Mouse (Mus musculus) liver, adult 2 months (tissue): Measurements from ENCODE around the gene Btbd3. TPM values are rescaled to one million over a fixed set of nuclear protein-coding genes. Genes with fewer than 3 reads are reported as not detected.

Source experiments
- DNase-seq: peaks from one replicate; pipeline ENCODE4 v3.0.0-alpha.2; 2011; ENCODE audit warnings: low read depth, low spot score; ENCODE audit errors: extremely low read depth
- H3K27ac ChIP-seq: fragments of 200-500 bp; replicated peaks from 2 replicates; pipeline ENCODE4 v1.5.1; 2012; ENCODE audit warnings: low read depth, mild to moderate bottlenecking, control low read depth, inconsistent platforms, low read length; ENCODE audit not compliant: insufficient read depth
- H3K27me3 ChIP-seq: fragments of 200-500 bp; 2 replicates; pipeline ENCODE4 v1.6.1; 2012; ENCODE audit warnings: mild to moderate bottlenecking, moderate library complexity, low read length, inconsistent platforms; ENCODE audit not compliant: control insufficient read depth, insufficient read depth
- H3K36me3 ChIP-seq: fragments of 200-500 bp; 2 replicates; pipeline ENCODE4 v1.6.1; 2012; ENCODE audit warnings: low read length, inconsistent platforms; ENCODE audit not compliant: control insufficient read depth, insufficient read depth
- H3K4me1 ChIP-seq: fragments of 200-500 bp; 2 replicates; pipeline ENCODE4 v1.6.1; 2011; ENCODE audit warnings: low read length; ENCODE audit not compliant: control insufficient read depth, insufficient read depth
- H3K4me3 ChIP-seq: fragments of 200-500 bp; 2 replicates; pipeline ENCODE4 v1.5.1; 2011; ENCODE audit warnings: low read depth, mild to moderate bottlenecking, control low read depth, low read length, moderate library complexity; ENCODE audit not compliant: insufficient read depth
- H3K79me2 ChIP-seq: fragments of 200-500 bp; 2 replicates; pipeline ENCODE4 v1.6.1; 2012; ENCODE audit warnings: inconsistent platforms, mild to moderate bottlenecking, low read length, moderate library complexity; ENCODE audit not compliant: control insufficient read depth, insufficient read depth
- H3K9ac ChIP-seq: fragments of 200-500 bp; 2 replicates; pipeline ENCODE4 v1.6.1; 2012; ENCODE audit warnings: low read depth, mild to moderate bottlenecking, control low read depth, inconsistent platforms, low read length
- CTCF ChIP-seq: fragments of 200-500 bp; IDR thresholded peaks from 2 replicates; pipeline ENCODE4 v1.5.1; 2011; ENCODE audit warnings: low read depth, low read length, control low read depth
- POLR2A ChIP-seq: fragments of 200-500 bp; IDR thresholded peaks from 2 replicates; pipeline ENCODE4 v1.6.1; 2011; ENCODE audit warnings: low read length, control low read depth; ENCODE audit not compliant: insufficient read depth; ENCODE audit errors: extremely low read depth
- WGBS: fragments of 180-500 bp; shearing (Covaris S2); methylation state at CpG from one replicate; pipeline ENCODE4 v1.1.7; 2018; 5-methylcytosine and 5-hydroxymethylcytosine counted together
- polyA plus RNA-seq: library from polyadenylated mRNA; depleted of rRNA; stranded (reverse); fragments of >200 nt; gene quantifications from 2 replicates; pipeline ENCODE4 v1.2.3, GENCODE M21; 2012
- total RNA-seq: library from RNA; depleted of rRNA; stranded (reverse); fragments of >200 nt; gene quantifications from 2 replicates; pipeline ENCODE4 v1.2.3, GENCODE M21; 2014

Btbd3 gene
- total and polyA plus RNA-seq, 2 experiments, result 1.4 to 2.7 TPM

DNA sequence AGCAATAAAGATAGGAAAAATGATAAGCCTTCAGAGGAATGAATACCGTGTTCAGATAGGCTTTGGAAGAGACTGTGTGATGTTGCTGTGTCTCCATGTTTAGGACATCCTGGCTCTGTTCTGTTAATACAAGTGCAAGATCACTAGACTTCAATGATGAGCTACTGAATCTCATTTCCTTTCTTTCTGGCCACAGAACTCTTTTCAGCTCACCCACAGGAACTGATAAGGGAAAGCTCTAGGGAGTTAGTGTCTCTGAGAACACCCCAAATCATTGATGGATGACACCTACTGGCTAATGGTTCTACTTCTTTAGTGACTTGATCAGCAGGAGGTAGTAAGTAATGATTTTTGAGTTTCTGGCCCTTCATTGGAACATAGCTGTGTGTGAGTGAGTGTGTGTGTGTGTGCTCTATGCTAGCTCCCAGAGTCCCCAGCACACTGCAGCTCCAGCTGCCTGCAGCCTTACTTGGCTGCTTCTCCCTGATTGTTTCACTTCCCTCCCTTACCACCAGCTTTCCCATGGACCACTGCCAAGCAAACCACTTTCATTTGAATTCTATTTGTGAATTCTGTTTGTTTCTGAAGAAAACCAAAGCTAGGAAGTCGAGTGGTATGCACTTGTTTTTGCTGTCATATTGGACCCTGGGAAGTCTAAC lies 10.6 kb upstream of the Btbd3 start:
- WGBS, result 49% methylated on average over 2 of the region's 2 CpGs
- no peaks in the 10 kb centered on the region for H3K27me3 ChIP-seq
- H3K79me2 ChIP-seq, result no peaks in the 10 kb centered on the region
- DNase-seq, result peak; percentile 21
- H3K36me3 ChIP-seq, result no peaks in the 10 kb centered on the region
- TF ChIP-seq CTCF (no peak), POLR2A (no peak)
- H3K4me3 ChIP-seq, result no peak overlapping the region
- H3K4me1 ChIP-seq, result no peaks in the 10 kb centered on the region
- H3K27ac ChIP-seq, result no peak overlapping the region
- H3K9ac ChIP-seq, result no peak overlapping the region

DNA sequence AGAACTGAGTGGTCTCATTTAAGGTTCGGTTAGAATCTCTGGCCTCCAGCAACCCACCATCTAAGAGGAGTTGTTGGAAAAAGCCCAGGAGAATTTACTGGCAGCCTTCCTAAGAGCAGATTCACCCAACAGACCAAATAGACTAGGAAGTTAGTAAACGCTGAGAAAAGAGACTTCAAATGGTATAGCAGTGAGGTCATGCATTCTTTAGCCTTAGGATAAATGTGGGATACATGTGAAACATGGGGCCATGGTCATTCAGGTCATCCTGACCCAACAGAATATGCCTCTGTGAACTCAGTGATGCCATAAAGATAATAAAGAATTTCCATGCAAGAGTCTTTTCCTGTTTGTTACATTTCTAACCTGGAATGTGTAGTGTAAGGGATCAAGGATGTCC lies 8.4 kb upstream of the Btbd3 start:
- H3K36me3 ChIP-seq, result no peaks in the 10 kb centered on the region
- no peaks in the 10 kb centered on the region for H3K79me2 ChIP-seq
- H3K27ac ChIP-seq, result no peak overlapping the region
- no peak overlapping the region for H3K4me3 ChIP-seq
- no peak for TF ChIP-seq CTCF
- no peak for TF ChIP-seq POLR2A
- no peak for DNase-seq
- 57% methylated on average over 2 of the region's 2 CpGs for WGBS
- no peaks in the 10 kb centered on the region for H3K27me3 ChIP-seq
- H3K9ac ChIP-seq, result no peak overlapping the region
- H3K4me1 ChIP-seq, result no peaks in the 10 kb centered on the region

DNA sequence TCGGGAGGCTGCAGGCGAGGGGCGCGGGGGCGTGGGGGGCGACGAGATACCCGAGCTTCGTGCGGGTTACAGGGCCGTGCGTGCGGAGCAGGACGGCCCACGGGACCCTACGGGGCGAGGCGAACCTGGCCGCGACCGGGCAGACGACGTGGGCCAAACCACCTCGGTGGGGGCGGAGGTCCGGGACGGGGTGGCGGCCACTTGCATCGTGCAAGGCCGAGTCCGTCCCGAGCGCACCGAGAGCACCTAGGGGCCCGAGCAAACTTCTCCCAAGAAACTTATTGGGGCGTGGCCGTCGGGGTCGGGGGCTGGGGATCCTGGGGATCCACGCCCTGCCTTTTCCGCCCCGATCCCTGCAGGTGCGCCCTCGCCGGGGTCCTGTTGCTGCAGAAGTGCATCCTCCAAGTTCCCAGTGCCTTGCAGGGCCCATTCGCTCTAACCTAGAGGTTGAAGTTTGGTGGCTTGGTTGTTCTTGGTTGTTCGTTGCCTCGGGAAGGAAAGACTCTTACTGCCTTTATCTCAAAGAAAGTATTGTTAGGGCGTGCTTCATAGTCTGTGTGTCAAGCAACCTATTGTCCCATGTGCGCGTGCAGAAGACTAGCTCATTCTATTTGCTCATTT lies 596 bp downstream of the Btbd3 start:
- H3K27ac ChIP-seq, result peak overlapping the region; percentile 68; the same call in 1 of the 2 replicates
- peaks cover 4% of the 10 kb centered on the region; the same call in 1 of the 2 replicates for H3K4me1 ChIP-seq
- H3K9ac ChIP-seq, result peak overlapping the region; percentile 87
- DNase-seq, result peak; percentile 27
- WGBS, result 1% methylated on average over 50 of the region's 51 CpGs
- peaks cover 16% of the 10 kb centered on the region for H3K79me2 ChIP-seq
- H3K27me3 ChIP-seq, result no peaks in the 10 kb centered on the region
- H3K36me3 ChIP-seq, result no peaks in the 10 kb centered on the region
- TF ChIP-seq POLR2A, result no peak
- no peak for TF ChIP-seq CTCF
- H3K4me3 ChIP-seq, result peak overlapping the region; percentile 99

DNA sequence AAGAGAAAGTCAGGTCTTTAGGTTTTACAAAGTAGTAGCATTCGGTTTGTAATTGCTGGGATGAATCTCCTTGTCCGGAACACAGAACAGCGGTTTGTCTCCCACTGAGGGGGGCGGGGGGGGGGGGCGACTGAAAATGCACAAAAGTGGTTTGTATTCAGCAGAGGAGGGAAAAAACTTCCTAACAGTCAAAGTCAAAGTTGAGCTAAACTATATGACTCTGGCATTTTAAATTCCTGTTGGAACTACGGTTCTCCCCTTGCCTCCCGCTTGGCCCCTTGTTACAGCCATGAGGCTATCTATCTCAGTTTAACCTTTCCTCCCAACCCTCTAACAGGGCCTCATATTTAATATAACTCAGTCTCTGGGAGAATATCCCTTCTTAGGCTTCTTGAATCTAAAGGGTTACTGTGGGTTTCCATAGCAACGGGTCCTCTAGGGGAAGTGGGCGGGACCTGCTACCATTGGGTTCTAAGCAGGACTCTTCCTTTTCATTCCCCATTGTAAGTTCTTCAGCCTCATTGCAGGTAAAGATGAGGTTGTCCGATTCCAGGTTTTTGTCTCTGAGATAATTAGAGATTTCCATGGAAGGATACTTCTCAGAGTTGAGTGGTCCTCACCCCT lies 1.4 kb downstream of the Btbd3 start:
- TF ChIP-seq CTCF (no peak), POLR2A (no peak)
- Histone ChIP-seq H3K36me3 (no peaks in the 10 kb centered on the region), H3K9ac (no peak overlapping the region), H3K27me3 (no peaks in the 10 kb centered on the region), H3K27ac (no peak overlapping the region), H3K79me2 (peaks cover 20% of the 10 kb centered on the region), H3K4me1 (peaks cover 7% of the 10 kb centered on the region; the same call in 1 of the 2 replicates), H3K4me3 (peak overlapping the region; percentile 99; the same call in 1 of the 2 replicates)
- WGBS, result 12% methylated on average over 10 of the region's 10 CpGs
- DNase-seq, result peak; percentile 46

DNA sequence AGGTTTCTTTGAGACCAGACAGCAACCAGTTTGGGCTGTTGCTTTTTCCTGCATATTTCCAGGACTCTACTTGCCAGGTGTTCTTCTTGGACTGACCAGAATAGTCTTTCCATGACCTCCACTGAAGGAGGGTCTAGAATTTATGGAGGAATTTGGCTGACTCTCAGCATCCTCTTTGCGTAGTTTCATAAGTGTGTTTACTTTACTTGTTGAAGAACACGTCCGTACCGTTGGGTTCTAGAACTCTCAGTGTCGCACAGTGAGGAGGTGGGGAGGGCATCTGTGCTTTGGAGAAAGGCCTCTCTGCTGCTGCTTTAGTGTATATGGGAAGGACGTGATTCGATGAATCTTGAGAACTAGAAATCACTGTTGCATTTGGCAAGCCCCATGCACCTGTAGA lies 4.8 kb downstream of the Btbd3 start:
- H3K4me3 ChIP-seq, result no peak overlapping the region
- WGBS, result 77% methylated on average over 7 of the region's 7 CpGs
- DNase-seq, result no peak
- TF ChIP-seq POLR2A (no peak), CTCF (no peak)
- peaks cover 9% of the 10 kb centered on the region; the same call in 1 of the 2 replicates for H3K4me1 ChIP-seq
- H3K27ac ChIP-seq, result no peak overlapping the region
- H3K27me3 ChIP-seq, result no peaks in the 10 kb centered on the region
- H3K79me2 ChIP-seq, result peaks cover 24% of the 10 kb centered on the region
- no peaks in the 10 kb centered on the region for H3K36me3 ChIP-seq
- H3K9ac ChIP-seq, result no peak overlapping the region
